Mouse (Mus musculus): ENCODE data around the gene Ift27. TPM values are rescaled to one million over a fixed set of nuclear protein-coding genes. Genes with fewer than 3 reads are reported as not detected.
A peak's percentile ranks its signal among the peaks of the same experiment; 100 is the strongest.

The Ift27 gene
- polyA plus RNA-seq, 1 experiment from 2014 or later: 61.6 TPM

DNA sequence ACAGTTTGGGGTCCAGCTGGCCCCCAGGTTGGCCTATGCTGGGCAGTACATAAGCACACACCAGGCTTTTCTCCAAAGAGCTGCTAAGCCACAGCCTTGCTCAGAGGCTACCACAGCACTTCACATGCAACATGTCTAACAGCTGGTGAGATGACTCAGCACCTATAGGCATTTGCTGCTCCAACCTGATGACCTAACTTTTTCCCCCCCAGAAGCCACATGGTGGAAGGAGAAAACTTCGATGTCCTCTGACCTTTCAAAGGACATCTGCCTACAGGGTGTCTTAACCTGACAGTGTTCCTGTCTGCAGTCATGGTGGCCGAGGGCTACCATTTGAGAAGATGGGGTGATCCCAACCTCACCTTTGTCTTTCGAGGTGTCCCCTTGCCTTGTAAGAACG lies 11.7 kb upstream of the Ift27 start:
- H3K9me3 ChIP-seq (ENCODE audit: low read length): no peaks in the 10 kb centered on the region
- DNase-seq (ENCODE audit: low spot score) (no peak), ATAC-seq (no peak)
- TF ChIP-seq CTCF (IDR thresholded peaks at IDR 0.05): no peak
- TF ChIP-seq EP300 (IDR thresholded peaks at IDR 0.05): no peak
- H3K4me1 ChIP-seq (ENCODE audit: insufficient read depth, low read depth, low read length): no peaks in the 10 kb centered on the region; the same call in 1 of the 2 replicates
- no peak overlapping the region for H3K4me3 ChIP-seq (ENCODE audit: low read depth, low read length)
- H3K27me3 ChIP-seq (replicated peaks; ENCODE audit: insufficient read depth, low read length): no peaks in the 10 kb centered on the region
- 83% methylated on average over 4 of the region's 4 CpGs for WGBS
- H3K4me2 ChIP-seq (replicated peaks; ENCODE audit: low read depth, low read length): no peak overlapping the region
- no peak overlapping the region for H3K27ac ChIP-seq (ENCODE audit: low read length)
- H3K9ac ChIP-seq (replicated peaks; ENCODE audit: low read depth): no peak overlapping the region
- H3K36me3 ChIP-seq (ENCODE audit: insufficient read depth, low read length): no peaks in the 10 kb centered on the region

- no peak overlapping the region for H3K27ac ChIP-seq (ENCODE audit: low read length)
- 4% methylated on average over 10 of the region's 10 CpGs for WGBS
- H3K4me1 ChIP-seq (ENCODE audit: insufficient read depth, low read depth, low read length): no peaks in the 10 kb centered on the region; the same call in 1 of the 2 replicates
- no peak overlapping the region for H3K4me2 ChIP-seq (replicated peaks; ENCODE audit: low read depth, low read length)
- no peaks in the 10 kb centered on the region for H3K27me3 ChIP-seq (replicated peaks; ENCODE audit: insufficient read depth, low read length)
- no peaks in the 10 kb centered on the region for H3K9me3 ChIP-seq (ENCODE audit: low read length)
- peak; percentile 80 for DNase-seq (ENCODE audit: low spot score)
- no peak overlapping the region for H3K9ac ChIP-seq (replicated peaks; ENCODE audit: low read depth)
- no peaks in the 10 kb centered on the region for H3K36me3 ChIP-seq (ENCODE audit: insufficient read depth, low read length)
- TF ChIP-seq CTCF (IDR thresholded peaks at IDR 0.05) (peak; percentile 64), EP300 (IDR thresholded peaks at IDR 0.05) (no peak)
- H3K4me3 ChIP-seq (ENCODE audit: low read depth, low read length): no peak overlapping the region
- ATAC-seq: peak; percentile 78
These were observed 10.9 kb upstream of the Ift27 start for GRCm38 (mm10) chr15:78184855-78185254.

DNA sequence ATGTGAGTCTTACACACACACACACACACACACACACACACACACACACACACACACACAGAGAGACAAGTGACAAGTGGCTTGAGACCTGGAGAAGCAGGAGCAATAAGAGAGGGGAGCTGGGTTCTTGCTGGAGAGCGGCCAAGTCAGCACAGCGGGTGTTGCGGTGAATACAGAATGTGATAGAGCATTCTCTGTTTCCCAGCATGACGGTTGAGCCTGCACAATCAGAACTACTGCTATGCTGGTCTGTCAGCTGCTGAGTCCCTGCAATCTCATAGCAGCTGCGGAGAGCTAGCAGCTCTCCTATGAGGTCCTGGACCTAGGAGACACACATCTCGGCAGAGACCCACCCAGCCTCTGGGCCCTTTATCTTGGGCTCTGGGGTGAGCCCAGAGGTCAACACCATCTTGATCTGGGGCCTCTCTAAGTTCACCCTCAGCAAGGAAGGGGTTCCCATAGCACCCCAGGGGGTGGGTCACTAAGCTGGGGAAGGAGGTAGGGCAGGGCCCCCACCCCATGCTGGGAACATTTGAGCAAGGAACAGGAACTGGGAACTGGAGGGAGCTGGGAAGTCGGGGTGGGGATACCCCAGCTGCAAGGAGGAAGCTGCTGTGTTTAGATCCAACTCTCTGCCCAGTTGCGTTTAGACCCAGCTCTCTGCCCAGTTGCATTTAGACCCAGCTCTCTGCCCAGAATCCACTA lies 7.9 kb upstream of the Ift27 start:
- no peak overlapping the region for H3K9ac ChIP-seq (replicated peaks; ENCODE audit: low read depth)
- H3K4me1 ChIP-seq (ENCODE audit: insufficient read depth, low read depth, low read length): no peaks in the 10 kb centered on the region; the same call in 1 of the 2 replicates
- no peaks in the 10 kb centered on the region for H3K36me3 ChIP-seq (ENCODE audit: insufficient read depth, low read length)
- H3K4me2 ChIP-seq (replicated peaks; ENCODE audit: low read depth, low read length): no peak overlapping the region
- TF ChIP-seq EP300 (IDR thresholded peaks at IDR 0.05) (no peak), CTCF (IDR thresholded peaks at IDR 0.05) (no peak)
- no peaks in the 10 kb centered on the region for H3K9me3 ChIP-seq (ENCODE audit: low read length)
- no peak for ATAC-seq
- no peak overlapping the region for H3K4me3 ChIP-seq (ENCODE audit: low read depth, low read length)
- WGBS: 25% methylated on average over 8 of the region's 8 CpGs
- no peaks in the 10 kb centered on the region for H3K27me3 ChIP-seq (replicated peaks; ENCODE audit: insufficient read depth, low read length)
- DNase-seq (ENCODE audit: low spot score): peak; percentile 19
- no peak overlapping the region for H3K27ac ChIP-seq (ENCODE audit: low read length)

GRCm38 (mm10) chr15:78179775-78180174 lies 5.9 kb upstream of the Ift27 start:
- peak; percentile 75 for DNase-seq (ENCODE audit: low spot score)
- H3K36me3 ChIP-seq (ENCODE audit: insufficient read depth, low read length): no peaks in the 10 kb centered on the region
- ATAC-seq: peak; percentile 88

DNA sequence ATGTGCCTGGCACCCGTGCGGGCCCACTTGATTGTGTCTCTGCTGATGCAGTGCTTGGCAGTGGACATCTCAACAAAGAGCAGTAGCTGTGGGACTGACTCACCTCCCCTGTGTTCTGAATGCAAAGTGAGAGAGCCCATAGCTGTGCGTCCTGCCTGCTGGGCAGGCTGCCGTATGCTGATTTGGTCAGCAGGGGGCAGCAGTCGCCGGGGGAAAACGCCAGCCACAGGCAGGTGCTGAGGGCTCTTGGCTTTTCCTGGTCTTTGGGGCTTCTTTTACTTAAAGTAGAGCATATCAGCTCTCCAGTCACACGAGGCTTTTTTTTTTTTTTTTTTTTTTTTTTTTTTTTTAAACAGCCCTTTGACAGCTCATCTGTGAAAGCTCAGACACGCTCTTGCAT lies 4.5 kb upstream of the Ift27 start:
- Histone ChIP-seq H3K4me3 (ENCODE audit: low read depth, low read length) (no peak overlapping the region), H3K4me2 (replicated peaks; ENCODE audit: low read depth, low read length) (no peak overlapping the region), H3K9ac (replicated peaks; ENCODE audit: low read depth) (no peak overlapping the region), H3K27me3 (replicated peaks; ENCODE audit: insufficient read depth, low read length) (no peaks in the 10 kb centered on the region), H3K27ac (ENCODE audit: low read length) (no peak overlapping the region), H3K4me1 (ENCODE audit: insufficient read depth, low read depth, low read length) (peaks cover 3% of the 10 kb centered on the region; the same call in 1 of the 2 replicates), H3K9me3 (ENCODE audit: low read length) (no peaks in the 10 kb centered on the region), H3K36me3 (ENCODE audit: insufficient read depth, low read length) (no peaks in the 10 kb centered on the region)
- TF ChIP-seq CTCF (IDR thresholded peaks at IDR 0.05): peak; percentile 93
- no peak for TF ChIP-seq EP300 (IDR thresholded peaks at IDR 0.05)
- DNase-seq (ENCODE audit: low spot score): peak; percentile 87
- WGBS: 3% methylated on average over 9 of the region's 9 CpGs
- no peak for ATAC-seq

More at GRCm38 (mm10) chr15:78179775-78180174, 5.9 kb upstream of the Ift27 start:
- no peaks in the 10 kb centered on the region for H3K27me3 ChIP-seq (replicated peaks; ENCODE audit: insufficient read depth, low read length)
- H3K4me3 ChIP-seq (ENCODE audit: low read depth, low read length): no peak overlapping the region
- WGBS: 48% methylated on average over 3 of the region's 3 CpGs
- no peaks in the 10 kb centered on the region; the same call in 1 of the 2 replicates for H3K4me1 ChIP-seq (ENCODE audit: insufficient read depth, low read depth, low read length)
- H3K4me2 ChIP-seq (replicated peaks; ENCODE audit: low read depth, low read length): no peak overlapping the region
- no peaks in the 10 kb centered on the region for H3K9me3 ChIP-seq (ENCODE audit: low read length)
- peak overlapping the region; percentile 68 for H3K27ac ChIP-seq (ENCODE audit: low read length)
- H3K9ac ChIP-seq (replicated peaks; ENCODE audit: low read depth): no peak overlapping the region
- TF ChIP-seq CTCF (IDR thresholded peaks at IDR 0.05): no peak
- no peak for TF ChIP-seq EP300 (IDR thresholded peaks at IDR 0.05)

- Histone ChIP-seq H3K4me2 (replicated peaks; ENCODE audit: low read depth, low read length) (no peak overlapping the region), H3K27me3 (replicated peaks; ENCODE audit: insufficient read depth, low read length) (no peaks in the 10 kb centered on the region), H3K9ac (replicated peaks; ENCODE audit: low read depth) (no peak overlapping the region), H3K9me3 (ENCODE audit: low read length) (no peaks in the 10 kb centered on the region), H3K4me1 (ENCODE audit: insufficient read depth, low read depth, low read length) (peaks cover 7% of the 10 kb centered on the region; the same call in 1 of the 2 replicates), H3K27ac (ENCODE audit: low read length) (no peak overlapping the region), H3K36me3 (ENCODE audit: insufficient read depth, low read length) (no peaks in the 10 kb centered on the region), H3K4me3 (ENCODE audit: low read depth, low read length) (no peak overlapping the region)
- DNase-seq (ENCODE audit: low spot score) (no peak), ATAC-seq (no peak)
- 49% methylated on average over 10 of the region's 10 CpGs for WGBS
- TF ChIP-seq CTCF (IDR thresholded peaks at IDR 0.05): no peak
- no peak for TF ChIP-seq EP300 (IDR thresholded peaks at IDR 0.05)
These were observed 3.4 kb upstream of the Ift27 start for GRCm38 (mm10) chr15:78177257-78177656.
